Mouse (Mus musculus): Measurements from ENCODE around the gene Ubap1l. TPM values are rescaled to one million over a fixed set of nuclear protein-coding genes. Genes with fewer than 3 reads are reported as not detected.

Gene Ubap1l
- polyA plus RNA-seq, 1 experiment: not detected

GRCm38 (mm10) chr9:65365721-65366120 is 4.9 kb downstream of the Ubap1l start:
- WGBS: 85% methylated on average over 7 of the region's 7 CpGs
- TF ChIP-seq POLR2A (IDR thresholded peaks at IDR 0.05; ENCODE audit: insufficient read depth, low read depth, low read length) (no peak), CTCF (IDR thresholded peaks at IDR 0.05; ENCODE audit: insufficient read depth, low read depth, low read length) (no peak)
- Histone ChIP-seq H3K4me1 (ENCODE audit: control insufficient read depth, insufficient read depth, low read length) (no peaks in the 10 kb centered on the region), H3K27ac (ENCODE audit: insufficient read depth, low read depth, low read length) (no peak overlapping the region), H3K4me3 (ENCODE audit: insufficient read depth, low read depth, low read length) (no peak overlapping the region)

GRCm38 (mm10) chr9:65371756-65372155 is 10.9 kb downstream of the Ubap1l start:
- TF ChIP-seq CTCF (IDR thresholded peaks at IDR 0.05; ENCODE audit: insufficient read depth, low read depth, low read length): no peak
- no peak for TF ChIP-seq POLR2A (IDR thresholded peaks at IDR 0.05; ENCODE audit: insufficient read depth, low read depth, low read length)
- Histone ChIP-seq H3K4me1 (ENCODE audit: control insufficient read depth, insufficient read depth, low read length) (no peaks in the 10 kb centered on the region), H3K27ac (ENCODE audit: insufficient read depth, low read depth, low read length) (no peak overlapping the region), H3K4me3 (ENCODE audit: insufficient read depth, low read depth, low read length) (no peak overlapping the region)
- 92% methylated on average over 24 of the region's 24 CpGs for WGBS

GRCm38 (mm10) chr9:65372449-65372848 is 11.6 kb downstream of the Ubap1l start:
- no peak for TF ChIP-seq CTCF (IDR thresholded peaks at IDR 0.05; ENCODE audit: insufficient read depth, low read depth, low read length)
- TF ChIP-seq POLR2A (IDR thresholded peaks at IDR 0.05; ENCODE audit: insufficient read depth, low read depth, low read length): no peak
- Histone ChIP-seq H3K4me1 (ENCODE audit: control insufficient read depth, insufficient read depth, low read length) (no peaks in the 10 kb centered on the region), H3K4me3 (ENCODE audit: insufficient read depth, low read depth, low read length) (no peak overlapping the region), H3K27ac (ENCODE audit: insufficient read depth, low read depth, low read length) (no peak overlapping the region)
- 66% methylated on average over 4 of the region's 4 CpGs for WGBS

GRCm38 (mm10) chr9:65374468-65375162 is 13.8 kb downstream of the Ubap1l start:
- H3K4me1 ChIP-seq (ENCODE audit: control insufficient read depth, insufficient read depth, low read length): no peaks in the 10 kb centered on the region
- no peak overlapping the region for H3K4me3 ChIP-seq (ENCODE audit: insufficient read depth, low read depth, low read length)
- WGBS: 86% methylated on average over 5 of the region's 5 CpGs
- TF ChIP-seq CTCF (IDR thresholded peaks at IDR 0.05; ENCODE audit: insufficient read depth, low read depth, low read length) (no peak), POLR2A (IDR thresholded peaks at IDR 0.05; ENCODE audit: insufficient read depth, low read depth, low read length) (no peak)
- H3K27ac ChIP-seq (ENCODE audit: insufficient read depth, low read depth, low read length): no peak overlapping the region

- 52% methylated on average over 9 of the region's 9 CpGs for WGBS
- TF ChIP-seq POLR2A (IDR thresholded peaks at IDR 0.05; ENCODE audit: insufficient read depth, low read depth, low read length) (no peak), CTCF (IDR thresholded peaks at IDR 0.05; ENCODE audit: insufficient read depth, low read depth, low read length) (no peak)
- no peak overlapping the region for H3K27ac ChIP-seq (ENCODE audit: insufficient read depth, low read depth, low read length)
Measured at GRCm38 (mm10) chr9:65375163-65375934, 14.5 kb downstream of the Ubap1l start.

GRCm38 (mm10) chr9:65381017-65381590 is 20.3 kb downstream of the Ubap1l start:
- TF ChIP-seq POLR2A (IDR thresholded peaks at IDR 0.05; ENCODE audit: insufficient read depth, low read depth, low read length) (no peak), CTCF (IDR thresholded peaks at IDR 0.05; ENCODE audit: insufficient read depth, low read depth, low read length) (no peak)
- 86% methylated on average over 4 of the region's 4 CpGs for WGBS
- no peak overlapping the region for H3K4me3 ChIP-seq (ENCODE audit: insufficient read depth, low read depth, low read length)
- H3K4me1 ChIP-seq (ENCODE audit: control insufficient read depth, insufficient read depth, low read length): 0 out of 2 replicates have a peak, but pooled peaks cover 2% of the 10 kb centered on the region
- H3K27ac ChIP-seq (ENCODE audit: insufficient read depth, low read depth, low read length): no peak overlapping the region

More at GRCm38 (mm10) chr9:65375163-65375934, 14.5 kb downstream of the Ubap1l start:
- H3K4me1 ChIP-seq (ENCODE audit: control insufficient read depth, insufficient read depth, low read length): no peaks in the 10 kb centered on the region
- H3K4me3 ChIP-seq (ENCODE audit: insufficient read depth, low read depth, low read length): no peak overlapping the region

GRCm38 (mm10) chr9:65382031-65382750 is 21.4 kb downstream of the Ubap1l start:
- 78% methylated on average over 6 of the region's 6 CpGs for WGBS
- TF ChIP-seq CTCF (IDR thresholded peaks at IDR 0.05; ENCODE audit: insufficient read depth, low read depth, low read length) (no peak), POLR2A (IDR thresholded peaks at IDR 0.05; ENCODE audit: insufficient read depth, low read depth, low read length) (no peak)
- Histone ChIP-seq H3K4me1 (ENCODE audit: control insufficient read depth, insufficient read depth, low read length) (0 out of 2 replicates have a peak, but pooled peaks cover 2% of the 10 kb centered on the region), H3K27ac (ENCODE audit: insufficient read depth, low read depth, low read length) (no peak overlapping the region), H3K4me3 (ENCODE audit: insufficient read depth, low read depth, low read length) (no peak overlapping the region)

GRCm38 (mm10) chr9:65382751-65383097 is 21.9 kb downstream of the Ubap1l start:
- Histone ChIP-seq H3K4me1 (ENCODE audit: control insufficient read depth, insufficient read depth, low read length) (0 out of 2 replicates have a peak, but pooled peaks cover 2% of the 10 kb centered on the region), H3K4me3 (ENCODE audit: insufficient read depth, low read depth, low read length) (no peak overlapping the region), H3K27ac (ENCODE audit: insufficient read depth, low read depth, low read length) (no peak overlapping the region)
- TF ChIP-seq CTCF (IDR thresholded peaks at IDR 0.05; ENCODE audit: insufficient read depth, low read depth, low read length) (no peak), POLR2A (IDR thresholded peaks at IDR 0.05; ENCODE audit: insufficient read depth, low read depth, low read length) (no peak)
- WGBS: 66% methylated on average over 3 of the region's 3 CpGs
